Mouse (Mus musculus): Measurements from ENCODE around the gene Znrf1.

DNA sequence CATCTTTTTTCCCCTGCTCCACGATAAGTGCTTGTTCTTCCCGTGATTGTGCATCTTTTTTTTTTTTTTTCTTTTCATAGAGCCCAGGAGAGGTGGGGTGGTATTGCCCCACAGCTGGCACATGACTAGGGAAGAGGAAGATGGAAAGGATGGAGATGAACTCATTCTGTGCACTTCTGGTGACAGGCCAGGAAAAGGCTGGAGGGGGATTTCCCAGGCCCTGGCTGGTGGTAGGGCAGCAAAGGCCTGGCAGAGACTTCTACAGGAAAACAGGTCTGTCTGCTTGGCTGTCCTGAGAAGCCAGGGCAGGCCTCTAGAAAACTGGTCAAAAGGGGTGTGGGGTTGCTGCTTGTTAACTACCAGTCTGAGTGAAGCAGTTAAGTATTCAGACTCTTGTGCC lies 2.3 kb downstream of the Znrf1 start:
- TF ChIP-seq ZNF384 (IDR thresholded peaks at IDR 0.05; ENCODE audit: low read depth, low read length) (no peak), HCFC1 (IDR thresholded peaks at IDR 0.05; ENCODE audit: borderline replicate concordance, insufficient read depth, low read length) (no peak), CHD2 (IDR thresholded peaks at IDR 0.05; ENCODE audit: low read depth, low read length) (no peak)
